Mouse (Mus musculus): Measurements from ENCODE around the gene Mixl1.

- TF ChIP-seq GATA1 (IDR thresholded peaks at IDR 0.05; ENCODE audit: low read length) = no peak
- TF ChIP-seq TAL1 (IDR thresholded peaks at IDR 0.05; ENCODE audit: low read length) = no peak
Observed at GRCm38 (mm10) chr1:180725704-180726179, 28.9 kb upstream of the Mixl1 start, which contains the start of gene Acbd3.
